Comparison of ENCODE assay signal across 9 mouse cellular contexts in genomic region chr5:83778310-83778972, GRCm38 (mm10).
DNase-seq lines count a peak whose midpoint lies in the region; ATAC-seq and TF ChIP-seq lines count a peak whose summit lies in the region.
"Had no signal": no experiment of that assay in that cellular context is flagged by ENCODE, and none has a peak within 500 bp of the region (broad histone marks: within the 10 kb centered on the region; RNA-seq: fewer than 3 reads in every experiment).

No protein-coding gene starts in this region.

- no peak overlapping the region for H3K27ac ChIP-seq in heart, adult 2 months
- no peak overlapping the region for H3K27ac ChIP-seq in heart, embryonic 10.5 days
- no peak overlapping the region for H3K27ac ChIP-seq in midbrain, embryonic 14.5 days (replicated peaks; ENCODE audit: low read depth, low read length)
- H3K27ac ChIP-seq in midbrain, embryonic 10.5 days (replicated peaks), result no peak overlapping the region
- H3K27ac ChIP-seq in midbrain, postnatal 0 days (ENCODE audit: low read depth, low read length), result no peak overlapping the region
- H3K27ac ChIP-seq: intestine, embryonic 15.5 days had no signal

- no peaks in the 10 kb centered on the region for H3K9me3 ChIP-seq in heart, embryonic 10.5 days
- no peaks in the 10 kb centered on the region for H3K9me3 ChIP-seq in midbrain, embryonic 14.5 days (ENCODE audit: control insufficient read depth, low read length)
- no peaks in the 10 kb centered on the region for H3K9me3 ChIP-seq in midbrain, embryonic 10.5 days (replicated peaks)
- no peaks in the 10 kb centered on the region for H3K9me3 ChIP-seq in midbrain, postnatal 0 days (ENCODE audit: low read length)
- H3K9me3 ChIP-seq: intestine, embryonic 15.5 days had no signal

- H3K36me3 ChIP-seq in heart, adult 2 months (ENCODE audit: control insufficient read depth, insufficient read depth, low read length), result no peaks in the 10 kb centered on the region
- H3K36me3 ChIP-seq in heart, embryonic 10.5 days, result no peaks in the 10 kb centered on the region
- no peaks in the 10 kb centered on the region for H3K36me3 ChIP-seq in midbrain, embryonic 14.5 days (ENCODE audit: control insufficient read depth, insufficient read depth, low read length)
- no peaks in the 10 kb centered on the region for H3K36me3 ChIP-seq in midbrain, embryonic 10.5 days
- no peaks in the 10 kb centered on the region for H3K36me3 ChIP-seq in midbrain, postnatal 0 days (ENCODE audit: insufficient read depth, low read length)
- H3K36me3 ChIP-seq: intestine, embryonic 15.5 days had no signal

- ATAC-seq in midbrain, embryonic 14.5 days (ENCODE audit: low FRiP score, low TSS enrichment), result peak; percentile 24; the same call in 1 of the 2 replicates
- no peak for ATAC-seq in midbrain, postnatal 0 days (ENCODE audit: low FRiP score)
- ATAC-seq: intestine, embryonic 15.5 days had no signal

- H3K4me2 ChIP-seq in midbrain, embryonic 14.5 days (ENCODE audit: low read length), result no peak overlapping the region
- H3K4me2 ChIP-seq in midbrain, postnatal 0 days (ENCODE audit: low read depth, low read length, poor library complexity, severe bottlenecking), result no peak overlapping the region
- H3K4me2 ChIP-seq: intestine, embryonic 15.5 days had no signal

- TF ChIP-seq EP300 in heart, adult 2 months (IDR thresholded peaks at IDR 0.05; ENCODE audit: insufficient read depth, low read depth, low read length), result no peak

- no peaks in the 10 kb centered on the region for H3K27me3 ChIP-seq in heart, adult 2 months (ENCODE audit: control insufficient read depth, insufficient read depth, low read length)
- H3K27me3 ChIP-seq in heart, embryonic 10.5 days (ENCODE audit: insufficient read depth, poor library complexity, severe bottlenecking), result no peaks in the 10 kb centered on the region
- no peaks in the 10 kb centered on the region for H3K27me3 ChIP-seq in midbrain, embryonic 14.5 days (ENCODE audit: control insufficient read depth, insufficient read depth, low read length)
- H3K27me3 ChIP-seq in midbrain, embryonic 10.5 days (ENCODE audit: low read depth, poor library complexity, severe bottlenecking), result no peaks in the 10 kb centered on the region
- H3K27me3 ChIP-seq in midbrain, postnatal 0 days (ENCODE audit: insufficient read depth, low read length), result no peaks in the 10 kb centered on the region
- H3K27me3 ChIP-seq: intestine, embryonic 15.5 days had no signal

- no peak for TF ChIP-seq POLR2A in heart, adult 2 months (IDR thresholded peaks at IDR 0.05; ENCODE audit: insufficient read depth, low read depth, low read length)

- no peaks in the 10 kb centered on the region for H3K4me1 ChIP-seq in heart, adult 2 months (ENCODE audit: control insufficient read depth, insufficient read depth, low read length)
- H3K4me1 ChIP-seq in heart, embryonic 10.5 days, result no peaks in the 10 kb centered on the region
- H3K4me1 ChIP-seq in midbrain, embryonic 14.5 days (ENCODE audit: control insufficient read depth, insufficient read depth, low read length), result no peaks in the 10 kb centered on the region
- H3K4me1 ChIP-seq in midbrain, embryonic 10.5 days, result no peaks in the 10 kb centered on the region
- no peaks in the 10 kb centered on the region for H3K4me1 ChIP-seq in midbrain, postnatal 0 days (ENCODE audit: insufficient read depth, low read length)
- H3K4me1 ChIP-seq: intestine, embryonic 15.5 days had no signal

- intact Hi-C loops in heart, adult 2 months (cut with DNase I), result no loop called here
- intact Hi-C loops in gastrocnemius, postnatal 36 days (cut with DNase I), result no loop called here

- no peak overlapping the region for H3K4me3 ChIP-seq in heart, adult 2 months
- no peak overlapping the region for H3K4me3 ChIP-seq in heart, embryonic 10.5 days
- H3K4me3 ChIP-seq in midbrain, embryonic 14.5 days (replicated peaks; ENCODE audit: low read depth, low read length), result no peak overlapping the region
- H3K4me3 ChIP-seq in midbrain, embryonic 10.5 days, result no peak overlapping the region
- H3K4me3 ChIP-seq in midbrain, postnatal 0 days (ENCODE audit: low read depth, low read length), result no peak overlapping the region
- H3K4me3 ChIP-seq: intestine, embryonic 15.5 days had no signal

- no peaks in the 10 kb centered on the region for H3K79me2 ChIP-seq in heart, adult 2 months (replicated peaks; ENCODE audit: control insufficient read depth, insufficient read depth, low read length)

- no peak for DNase-seq in heart, adult 2 months
- DNase-seq in heart, embryonic 10.5 days (ENCODE audit: low spot score), result no peak
- peak; percentile 82 for DNase-seq in midbrain, embryonic 14.5 days
- DNase-seq in midbrain, embryonic 10.5 days (ENCODE audit: low spot score), result no peak
- DNase-seq in brain, embryonic 18.5 days (ENCODE audit: low read depth, low spot score), result peak; percentile 50
- DNase-seq in midbrain, postnatal 0 days (ENCODE audit: low spot score), result peak; percentile 66
- no peak for DNase-seq in gastrocnemius, postnatal 25 days
- DNase-seq in gastrocnemius, postnatal 36 days, result no peak

- WGBS in heart, adult 2 months, result 23% methylated on average over 3 of the region's 3 CpGs
- 31% methylated on average over 3 of the region's 3 CpGs for WGBS in heart, embryonic 10.5 days
- 31% methylated on average over 3 of the region's 3 CpGs for WGBS in midbrain, embryonic 14.5 days
- 34% methylated on average over 3 of the region's 3 CpGs for WGBS in midbrain, embryonic 10.5 days
- 24% methylated on average over 3 of the region's 3 CpGs for WGBS in midbrain, postnatal 0 days

- peak; percentile 49 for TF ChIP-seq CTCF in heart, adult 2 months (IDR thresholded peaks at IDR 0.05)
- TF ChIP-seq CTCF in midbrain, postnatal 0 days (IDR thresholded peaks at IDR 0.05), result peak; percentile 78

- H3K9ac ChIP-seq in heart, adult 2 months (ENCODE audit: low read depth, low read length), result no peak overlapping the region
- H3K9ac ChIP-seq in midbrain, embryonic 14.5 days (replicated peaks; ENCODE audit: low read length), result no peak overlapping the region
- no peak overlapping the region for H3K9ac ChIP-seq in midbrain, postnatal 0 days (replicated peaks; ENCODE audit: low read length, poor library complexity, severe bottlenecking)
- H3K9ac ChIP-seq: intestine, embryonic 15.5 days had no signal

Comparison
In these comparisons a context has a peak if more than half of its experiments do, and no peak if none do; other contexts are left out.
1. DNase-seq: peak in midbrain, embryonic 14.5 days (single experiment), brain, embryonic 18.5 days (single experiment) and midbrain, postnatal 0 days (single experiment); none in heart, adult 2 months (0 of 2), heart, embryonic 10.5 days (single experiment), midbrain, embryonic 10.5 days (single experiment), gastrocnemius, postnatal 25 days (single experiment) and gastrocnemius, postnatal 36 days (0 of 2).